Mouse (Mus musculus): ENCODE results near the gene Olfr1043. TPM values are rescaled to one million over a fixed set of nuclear protein-coding genes. Genes with fewer than 3 reads are reported as not detected.
"Not testable (repeated sequence)": the region's sequence is repeated elsewhere in the genome, so short reads cannot be mapped to it uniquely, and the experiment has no call there.

Olfr1043 gene
- not detected for total RNA-seq (2021)
- long read RNA-seq, experiment 1, result 0 reads
- long read RNA-seq, experiment 2, result 0 reads

- intact Hi-C loops (cut with DNase I), result no loop called here
- DNase-seq, result no peak
These were observed at the start of gene Olfr1043 for GRCm38 (mm10) chr2:86167422-86167821. Olfr1043 (minus strand) TSS chr2:86167522.

GRCm38 (mm10) chr2:86202909-86203308, 35.6 kb upstream of the Olfr1043 start, which contains the start of gene Olfr1045:
Olfr1045 (minus strand) TSS chr2:86203009.
- no peak for DNase-seq
- intact Hi-C loops (cut with DNase I), result no loop called here

GRCm38 (mm10) chr2:86195863-86196262, 28.5 kb upstream of the Olfr1043 start:
- DNase-seq, result no peak
- intact Hi-C loops (cut with DNase I), result no loop called here

GRCm38 (mm10) chr2:86185583-86185982, 18.3 kb upstream of the Olfr1043 start, which contains the start of gene Olfr52:
Olfr52 (minus strand) TSS chr2:86185683.
- intact Hi-C loops (cut with DNase I), result no loop called here
- no peak for DNase-seq

- intact Hi-C loops (cut with DNase I), result no loop called here
These were observed 12.6 kb upstream of the Olfr1043 start for GRCm38 (mm10) chr2:86179950-86180349.

GRCm38 (mm10) chr2:86177720-86178119, 10.4 kb upstream of the Olfr1043 start, which contains the start of gene Olfr1044:
Olfr1044 (minus strand) TSS chr2:86177820.
- no peak for DNase-seq
- intact Hi-C loops (cut with DNase I), result no loop called here

More at GRCm38 (mm10) chr2:86179950-86180349, 12.6 kb upstream of the Olfr1043 start:
- DNase-seq, result no peak

GRCm38 (mm10) chr2:86175422-86175821, 8.1 kb upstream of the Olfr1043 start:
- intact Hi-C loops (cut with DNase I); DNase-seq: not testable (repeated sequence)

- no peak for DNase-seq
- intact Hi-C loops (cut with DNase I), result no loop called here
These were observed 5.6 kb downstream of the Olfr1043 start, which contains the start of gene Olfr1042 for GRCm38 (mm10) chr2:86161738-86162137. Olfr1042 (minus strand) TSS chr2:86161838.

- DNase-seq, result no peak
- intact Hi-C loops (cut with DNase I), result no loop called here
These were observed 20.7 kb downstream of the Olfr1043 start, which contains the start of gene Olfr1040 for GRCm38 (mm10) chr2:86146632-86147031. Olfr1040 (minus strand) TSS chr2:86146732.

- DNase-seq, result no peak
- intact Hi-C loops (cut with DNase I), result no loop called here
These were observed 31.5 kb downstream of the Olfr1043 start, which contains the start of gene Olfr1039 for GRCm38 (mm10) chr2:86135828-86136227. Olfr1039 (minus strand) TSS chr2:86135928.

Other genes starting within 250 kb of the Olfr1043 start
- not detected for gene Olfr1026, start 246.0 kb downstream of the Olfr1043 start, total RNA-seq (2021)
- not detected for gene Olfr1028, start 217.1 kb downstream of the Olfr1043 start, total RNA-seq (2021)
- gene Olfr1029, start 193.6 kb downstream of the Olfr1043 start, total RNA-seq (2021), result not detected
- not detected for gene Olfr1030, start 188.2 kb downstream of the Olfr1043 start, total RNA-seq (2021)
- gene Olfr1031, start 177.2 kb downstream of the Olfr1043 start, total RNA-seq (2021), result not detected
- gene Olfr1032, start 162.0 kb downstream of the Olfr1043 start, total RNA-seq (2021), result not detected
- gene Olfr1033, start 146.9 kb downstream of the Olfr1043 start, total RNA-seq (2021), result 1 to 10 TPM; 3.4 to 7.1 TPM
- gene Olfr1034, start 121.7 kb downstream of the Olfr1043 start, total RNA-seq (2021), result under 1 TPM; 0.10 to 0.29 TPM
- gene Olfr1036, start 93.5 kb downstream of the Olfr1043 start, total RNA-seq (2021), result not detected
- not detected for gene Olfr1037, start 80.1 kb downstream of the Olfr1043 start, total RNA-seq (2021)
- not detected for gene Olfr1039, start 31.6 kb downstream of the Olfr1043 start, total RNA-seq (2021)
- not detected for gene Olfr1040, start 20.8 kb downstream of the Olfr1043 start, total RNA-seq (2021)
- gene Olfr1042, start 5.7 kb downstream of the Olfr1043 start, total RNA-seq (2021), result not detected
- not detected for gene Olfr1044, start 10.3 kb upstream of the Olfr1043 start, total RNA-seq (2021)
- gene Olfr52, start 18.2 kb upstream of the Olfr1043 start, total RNA-seq (2021), result not detected
- not detected for gene Olfr1045, start 35.5 kb upstream of the Olfr1043 start, total RNA-seq (2021)
- not detected for gene Olfr1046, start 51.8 kb upstream of the Olfr1043 start, total RNA-seq (2021)
- gene Olfr1047, start 63.9 kb upstream of the Olfr1043 start, total RNA-seq (2021), result not detected
- gene Olfr1048, start 72.8 kb upstream of the Olfr1043 start, total RNA-seq (2021), result not detected
- gene Olfr1049, start 90.8 kb upstream of the Olfr1043 start, total RNA-seq (2021), result not detected
- not detected for gene Olfr1051, start 111.6 kb upstream of the Olfr1043 start, total RNA-seq (2021)
- gene Olfr1052, start 124.9 kb upstream of the Olfr1043 start, total RNA-seq (2021), result not detected
- gene Olfr1053, start 147.8 kb upstream of the Olfr1043 start, total RNA-seq (2021), result not detected
- gene Olfr1054, start 167.9 kb upstream of the Olfr1043 start, total RNA-seq (2021), result not detected
- gene Olfr1055, start 182.8 kb upstream of the Olfr1043 start, total RNA-seq (2021), result not detected
- gene Olfr1056, start 194.9 kb upstream of the Olfr1043 start, total RNA-seq (2021), result not detected
- gene Olfr1057, start 210.9 kb upstream of the Olfr1043 start, total RNA-seq (2021), result not detected
- gene Olfr1058, start 221.0 kb upstream of the Olfr1043 start, total RNA-seq (2021), result not detected
- gene Olfr1061, start 246.5 kb upstream of the Olfr1043 start, total RNA-seq (2021), result not detected

Data from heart, postnatal 14 days (tissue).